ENCODE assay signal across 20 mouse cellular contexts in genomic region chr16:34812165-34812564, GRCm38 (mm10).
A peak's percentile ranks its signal among the peaks of the same experiment; 100 is the strongest.
DNase-seq lines count a peak whose midpoint lies in the region; ATAC-seq lines count a peak whose summit lies in the region.
"Had no signal": no experiment of that assay in that cellular context is flagged by ENCODE, and none has a peak within 500 bp of the region (broad histone marks: within the 10 kb centered on the region; RNA-seq: fewer than 3 reads in every experiment).

No protein-coding gene starts in this region.

- H3K4me3 ChIP-seq in lung, embryonic 16.5 days (ENCODE audit: low read length) = no peak overlapping the region
- H3K4me3 ChIP-seq in stomach, embryonic 16.5 days (replicated peaks; ENCODE audit: low read length) = no peak overlapping the region
- H3K4me3 ChIP-seq in hindbrain, embryonic 16.5 days (ENCODE audit: low read length) = no peak overlapping the region
- H3K4me3 ChIP-seq: forebrain, embryonic 15.5 days; hindbrain, embryonic 10.5 days had no signal

- 46% methylated on average over 2 of the region's 2 CpGs for WGBS in lung, embryonic 16.5 days
- WGBS in stomach, embryonic 16.5 days = 55% methylated on average over 2 of the region's 2 CpGs
- WGBS in hindbrain, embryonic 16.5 days = 70% methylated on average over 2 of the region's 2 CpGs

- H3K27ac ChIP-seq in lung, embryonic 16.5 days (ENCODE audit: low read length) = no peak overlapping the region
- H3K27ac ChIP-seq in stomach, embryonic 16.5 days (ENCODE audit: low read length) = no peak overlapping the region
- no peak overlapping the region for H3K27ac ChIP-seq in hindbrain, embryonic 16.5 days (ENCODE audit: low read depth, low read length)
- H3K27ac ChIP-seq: forebrain, embryonic 15.5 days; hindbrain, embryonic 10.5 days; hindbrain, embryonic 14.5 days had no signal

- DNase-seq in lung, postnatal 10 days = no peak
- peak; percentile 28 for DNase-seq in 3T3-L1 (ENCODE audit: low read depth, low spot score)
- DNase-seq in Muller cell, postnatal 12 days (ENCODE audit: inconsistent ontology term) = peak; percentile 22
- no peak for DNase-seq in thymus, postnatal 0 days (ENCODE audit: low spot score)
- DNase-seq: adrenal gland, postnatal 14 days; B cell, adult 2 months; cerebellum, adult 11-12 months; cerebellum, postnatal 10 days; gastrocnemius, postnatal 36 days; heart, adult 18-20 months had no signal

- no peaks in the 10 kb centered on the region for H3K27me3 ChIP-seq in lung, embryonic 16.5 days (ENCODE audit: control insufficient read depth, insufficient read depth, low read depth, low read length)
- 0 out of 2 replicates have a peak, but pooled peaks cover 4% of the 10 kb centered on the region for H3K27me3 ChIP-seq in stomach, embryonic 16.5 days (ENCODE audit: control insufficient read depth, insufficient read depth, low read length)
- H3K27me3 ChIP-seq in hindbrain, embryonic 16.5 days (replicated peaks; ENCODE audit: control insufficient read depth, insufficient read depth, low read length) = no peaks in the 10 kb centered on the region
- H3K27me3 ChIP-seq: forebrain, embryonic 15.5 days had no signal

- H3K4me1 ChIP-seq in lung, embryonic 16.5 days (replicated peaks; ENCODE audit: control insufficient read depth, insufficient read depth, low read length) = peaks cover 9% of the 10 kb centered on the region; the same call in 1 of the 2 replicates
- peaks cover 5% of the 10 kb centered on the region for H3K4me1 ChIP-seq in stomach, embryonic 16.5 days (ENCODE audit: control insufficient read depth, insufficient read depth, low read length)
- H3K4me1 ChIP-seq in hindbrain, embryonic 16.5 days (ENCODE audit: control insufficient read depth, insufficient read depth, low read depth, low read length) = peaks cover 8% of the 10 kb centered on the region

- no peak overlapping the region for H3K4me2 ChIP-seq in lung, embryonic 16.5 days (ENCODE audit: low read depth, low read length)
- no peak overlapping the region for H3K4me2 ChIP-seq in stomach, embryonic 16.5 days (ENCODE audit: low read depth, low read length)
- no peak overlapping the region for H3K4me2 ChIP-seq in hindbrain, embryonic 16.5 days (ENCODE audit: low read length)
- H3K4me2 ChIP-seq: forebrain, embryonic 15.5 days; heart, embryonic 11.5 days; hindbrain, embryonic 14.5 days had no signal

- peaks cover 5% of the 10 kb centered on the region; the same call in 1 of the 2 replicates for H3K36me3 ChIP-seq in lung, embryonic 16.5 days (ENCODE audit: control insufficient read depth, insufficient read depth, low read length)
- H3K36me3 ChIP-seq in stomach, embryonic 16.5 days (ENCODE audit: control insufficient read depth, insufficient read depth, low read length) = no peaks in the 10 kb centered on the region
- no peaks in the 10 kb centered on the region for H3K36me3 ChIP-seq in hindbrain, embryonic 16.5 days (ENCODE audit: control insufficient read depth, insufficient read depth, low read length)
- H3K36me3 ChIP-seq: forebrain, embryonic 15.5 days; G1E had no signal

- H3K9me3 ChIP-seq in lung, embryonic 16.5 days (ENCODE audit: control insufficient read depth, low read length) = 0 out of 2 replicates have a peak, but pooled peaks cover 2% of the 10 kb centered on the region
- H3K9me3 ChIP-seq in stomach, embryonic 16.5 days (replicated peaks; ENCODE audit: control insufficient read depth, low read length) = no peaks in the 10 kb centered on the region
- H3K9me3 ChIP-seq in hindbrain, embryonic 16.5 days (ENCODE audit: control insufficient read depth, low read length) = no peaks in the 10 kb centered on the region
- H3K9me3 ChIP-seq: forebrain, embryonic 15.5 days; G1E; hindbrain, embryonic 10.5 days had no signal

- no peak overlapping the region for H3K9ac ChIP-seq in lung, embryonic 16.5 days (ENCODE audit: low read length)
- no peak overlapping the region for H3K9ac ChIP-seq in stomach, embryonic 16.5 days (ENCODE audit: low read length)
- no peak overlapping the region for H3K9ac ChIP-seq in hindbrain, embryonic 16.5 days (ENCODE audit: low read depth, low read length)
- H3K9ac ChIP-seq: forebrain, embryonic 15.5 days; hindbrain, embryonic 14.5 days had no signal

- 0 out of 2 replicates have a peak, but pooled peaks have one; percentile 34 for ATAC-seq in lung, embryonic 16.5 days (ENCODE audit: low read depth)
- ATAC-seq in stomach, embryonic 16.5 days (ENCODE audit: insufficient read depth, low FRiP score) = peak; percentile 74; the same call in 1 of the 2 replicates
- no peak for ATAC-seq in hindbrain, embryonic 16.5 days
- ATAC-seq: activated CD4-positive, CD25-positive, alpha-beta regulatory T cell, adult 4 months; CD4-positive, CD25-positive, alpha-beta regulatory T cell, adult 4 months; forebrain, embryonic 15.5 days had no signal

Comparison
In these comparisons a context has a peak if more than half of its experiments do, and no peak if none do; other contexts are left out.
1. DNase-seq: peak in 3T3-L1 (single experiment) and Muller cell, postnatal 12 days (single experiment); none in lung, postnatal 10 days (single experiment) and thymus, postnatal 0 days (single experiment).